Mouse (Mus musculus) Patski (cell line): ENCODE measurements around the gene Gm20425. TPM values are rescaled to one million over a fixed set of nuclear protein-coding genes. Genes with fewer than 3 reads are reported as not detected.

Experiments
- ATAC-seq: fragments of 100-300 bp; one replicate; pipeline ENCODE4 v1.8.0; 2021
- CTCF ChIA-PET: fragments of 350-600 bp; sonication (Branson Sonifier 250); formaldehyde crosslinking; loops from one replicate; lab custom pipeline; 2022; ENCODE audit warnings: inconsistent platforms; lab: Charles Lee
- POLR2A ChIA-PET: fragments of 350-600 bp; sonication (Branson Sonifier 250); formaldehyde crosslinking; loops from one replicate; lab custom pipeline; 2022; ENCODE audit warnings: antibody characterized with exemption, inconsistent platforms; lab: Charles Lee
- DNase-seq: peaks from one replicate; pipeline ENCODE4 v3.0.0-alpha.2; 2011; ENCODE audit warnings: low read depth, low spot score
- H3K27me3 ChIP-seq: fragments of 371-371 bp; one replicate; pipeline ENCODE4 v1.5.1; 2021
- CTCF ChIP-seq: fragments of 100-300 bp; IDR thresholded peaks from one replicate; pipeline ENCODE4 v1.5.1; 2021
- in situ Hi-C: fragments of 300-500 bp; cut with MboI; formaldehyde crosslinking; loops from 3 replicates; pipeline ENCODE4 v1.11.1; 2018; ENCODE audit warnings: low pct_unique_long_range_greater_than_20kb, mixed read lengths
- polyA plus RNA-seq: library from polyadenylated mRNA; unstranded; gene quantifications from one replicate; pipeline ENCODE4 v1.2.3, GENCODE M21; 2021

Gene Gm20425
- polyA plus RNA-seq, 1 experiment from 2014 or later: not detected

DNA sequence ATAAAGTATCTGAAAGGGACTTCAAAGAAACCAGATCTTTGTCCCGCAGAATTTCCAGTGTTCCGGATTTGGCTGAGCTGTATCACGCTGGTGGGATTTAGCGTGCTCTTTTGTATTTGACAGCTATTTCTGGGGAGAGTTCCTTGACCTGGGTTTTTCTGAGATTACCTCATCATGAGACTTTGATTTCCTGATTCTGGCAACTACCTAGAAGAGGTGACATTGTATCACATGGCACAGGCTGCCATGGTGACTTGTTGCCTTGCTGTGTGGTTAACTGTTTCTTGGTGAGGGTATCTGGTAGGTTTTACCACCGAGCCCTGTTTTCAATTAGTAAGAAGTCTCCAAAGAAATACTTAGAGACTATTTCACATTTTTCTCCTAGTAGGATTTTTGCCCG, 9.4 kb upstream of the Gm20425 start:
- in situ Hi-C loops: no loop called here
- no peak for DNase-seq
- peaks cover 38% of the 10 kb centered on the region for H3K27me3 ChIP-seq
- ChIA-PET CTCF (no interaction called here), POLR2A (interaction anchor here (0.6 kb wide), 1 partner anchor 29 kb away, joined by 3 read pairs; no protein-coding TSS in a partner anchor)
- ATAC-seq: no peak
- no peak for TF ChIP-seq CTCF

GRCm38 (mm10) chr9:103234565-103235165, 4.6 kb upstream of the Gm20425 start:
- in situ Hi-C loops: no loop called here
- TF ChIP-seq CTCF: no peak
- ATAC-seq: no peak
- peaks cover 19% of the 10 kb centered on the region for H3K27me3 ChIP-seq
- ChIA-PET CTCF (interaction anchor here (0.7 kb wide), 1 partner anchor 81 kb away, joined by 3 read pairs; no protein-coding TSS in a partner anchor), POLR2A (no interaction called here)
- DNase-seq: no peak

DNA sequence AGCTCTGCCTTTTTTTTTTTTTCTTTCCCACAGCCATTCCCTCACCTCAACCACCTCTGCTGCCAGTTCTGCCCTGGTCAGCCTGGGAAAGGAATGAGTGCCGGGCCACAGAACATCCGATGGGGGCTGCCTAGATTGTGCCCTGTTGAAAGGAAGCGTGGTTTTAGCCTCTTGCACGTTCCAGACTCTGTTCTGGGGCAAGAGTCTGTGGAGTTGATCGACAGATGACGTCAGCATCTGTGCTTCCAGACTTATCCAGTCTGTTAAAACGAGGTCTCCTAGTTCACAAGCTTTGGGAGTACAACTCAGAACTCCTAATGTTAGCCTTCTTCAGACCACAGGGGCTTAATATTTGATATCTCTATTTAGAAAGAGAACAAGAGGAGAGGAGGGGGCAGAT, 4.0 kb upstream of the Gm20425 start:
- POLR2A ChIA-PET: no interaction called here
- DNase-seq: no peak
- no peak for TF ChIP-seq CTCF
- in situ Hi-C loops: no loop called here
- no peak for ATAC-seq
- H3K27me3 ChIP-seq: peaks cover 13% of the 10 kb centered on the region
- CTCF ChIA-PET: no interaction called here

DNA sequence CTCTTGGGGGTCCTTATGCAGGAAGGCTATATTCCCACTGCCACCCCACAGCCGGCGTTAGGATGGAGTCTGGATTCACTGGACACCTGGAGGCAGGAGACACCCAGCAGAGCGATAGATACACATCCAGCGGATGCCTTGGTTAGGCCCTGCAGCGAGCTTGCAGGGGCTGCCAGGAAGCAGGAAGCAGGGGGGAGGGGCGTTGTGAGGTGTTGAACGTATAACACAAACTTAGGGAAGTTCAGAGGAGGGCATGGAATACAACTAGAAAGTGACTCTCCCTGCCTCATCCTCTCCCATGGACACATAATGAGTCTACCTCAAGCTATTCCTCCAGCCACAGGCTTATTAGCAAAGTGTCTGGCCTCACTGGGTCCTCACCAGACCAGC, 2.9 kb upstream of the Gm20425 start:
- CTCF ChIA-PET: no interaction called here

DNA sequence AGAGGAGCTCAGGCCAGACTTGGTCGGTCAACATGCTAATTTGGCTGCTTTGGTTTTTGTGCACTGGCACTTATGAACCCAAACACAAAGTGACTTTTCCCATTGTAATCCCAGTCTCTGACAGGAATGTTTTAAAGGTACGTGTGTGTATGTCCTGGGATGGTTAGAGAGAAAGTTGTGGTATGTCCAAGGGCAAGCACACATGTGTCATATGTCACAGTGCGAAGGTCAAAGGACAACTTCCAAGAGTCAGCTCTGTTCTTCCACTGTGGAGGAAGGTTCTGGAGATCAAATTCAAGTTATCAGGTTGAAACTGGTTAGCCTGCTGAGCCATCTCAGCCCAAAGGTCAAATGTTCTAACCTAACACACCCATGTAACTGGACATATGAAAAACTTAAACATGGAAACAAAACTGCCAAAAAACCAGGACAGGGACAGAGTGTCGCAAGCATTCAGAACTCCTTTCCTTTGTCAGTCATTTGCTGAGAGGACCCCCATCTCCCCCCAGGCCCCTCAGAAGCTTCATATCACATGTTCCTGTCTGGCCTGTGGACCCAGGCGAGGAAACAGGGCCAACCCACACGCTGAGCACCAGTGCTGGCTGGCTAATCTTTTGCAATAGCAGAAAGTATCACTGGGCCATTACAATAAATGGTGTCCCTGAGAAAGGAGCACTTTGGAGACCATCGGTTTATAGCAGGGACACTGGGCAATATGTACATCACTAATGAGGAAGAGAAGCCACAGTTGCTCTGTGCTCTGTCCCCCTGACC, 2.3 kb upstream of the Gm20425 start:
- ChIA-PET POLR2A (no interaction called here), CTCF (no interaction called here)
- peaks cover 16% of the 10 kb centered on the region for H3K27me3 ChIP-seq
- no peak for ATAC-seq
- no peak for TF ChIP-seq CTCF
- no peak for DNase-seq
- in situ Hi-C loops: no loop called here

More for the DNA sequence above, 2.9 kb upstream of the Gm20425 start:
- ATAC-seq (no peak), DNase-seq (no peak)
- H3K27me3 ChIP-seq: peaks cover 14% of the 10 kb centered on the region
- in situ Hi-C loops: no loop called here
- POLR2A ChIA-PET: no interaction called here
- no peak for TF ChIP-seq CTCF

DNA sequence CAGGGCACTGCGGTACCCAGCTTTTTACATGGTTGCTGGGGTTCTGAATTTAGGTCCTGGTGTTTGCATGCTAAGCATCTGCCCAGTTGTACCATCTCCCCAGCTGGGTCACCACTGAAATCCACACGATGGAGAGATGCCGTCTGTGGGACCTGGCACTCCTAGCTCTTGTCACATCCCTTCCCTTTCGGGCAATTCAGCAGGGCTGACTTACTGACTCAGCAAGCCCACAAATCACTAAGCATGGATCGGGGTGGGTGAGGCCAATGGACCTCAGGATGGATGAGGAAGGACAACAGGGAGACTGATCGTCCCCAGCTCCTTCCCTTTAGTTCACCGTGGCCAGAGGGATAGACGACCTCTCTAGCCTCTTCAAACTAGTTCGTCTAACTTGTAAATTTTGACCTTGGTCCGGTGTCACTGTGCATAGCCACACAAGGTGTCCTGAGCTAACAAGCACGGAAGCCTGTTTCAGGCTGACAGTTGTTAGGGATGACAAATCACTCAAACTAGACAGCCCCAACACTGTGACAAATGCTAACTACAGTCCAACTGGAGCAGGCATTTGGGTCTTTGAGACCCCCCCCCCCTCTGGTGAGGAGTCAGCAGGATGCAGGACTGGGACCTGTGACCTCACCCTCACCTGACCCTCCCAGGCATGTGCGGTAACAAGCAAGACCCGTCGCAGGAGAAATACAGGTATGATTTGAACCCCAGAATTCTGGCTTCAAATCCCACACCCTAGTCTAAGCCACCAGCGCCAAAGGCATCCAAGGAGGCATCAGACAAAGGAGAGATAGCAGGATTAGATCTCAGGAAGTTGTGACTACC, 855 bp downstream of the Gm20425 start:
- peaks cover 11% of the 10 kb centered on the region for H3K27me3 ChIP-seq

GRCm38 (mm10) chr9:103228370-103229003, 1.6 kb downstream of the Gm20425 start:
- POLR2A ChIA-PET: no interaction called here
- DNase-seq (no peak), ATAC-seq (no peak)
- CTCF ChIA-PET: no interaction called here
- peaks cover 11% of the 10 kb centered on the region for H3K27me3 ChIP-seq
- in situ Hi-C loops: no loop called here
- TF ChIP-seq CTCF: no peak

More for the DNA sequence above, 855 bp downstream of the Gm20425 start:
- no peak for ATAC-seq
- TF ChIP-seq CTCF: no peak
- ChIA-PET CTCF (no interaction called here), POLR2A (no interaction called here)
- in situ Hi-C loops: no loop called here
- DNase-seq: no peak

GRCm38 (mm10) chr9:103227760-103228159, 2.3 kb downstream of the Gm20425 start:
- no peak for TF ChIP-seq CTCF
- ATAC-seq: no peak
- in situ Hi-C loops: no loop called here
- H3K27me3 ChIP-seq: peaks cover 11% of the 10 kb centered on the region
- CTCF ChIA-PET: no interaction called here
- POLR2A ChIA-PET: no interaction called here
- DNase-seq: no peak

GRCm38 (mm10) chr9:103226806-103227205, 3.3 kb downstream of the Gm20425 start:
- ATAC-seq (no peak), DNase-seq (no peak)
- in situ Hi-C loops: no loop called here
- ChIA-PET POLR2A (no interaction called here), CTCF (no interaction called here)
- peaks cover 11% of the 10 kb centered on the region for H3K27me3 ChIP-seq
- TF ChIP-seq CTCF: no peak

- in situ Hi-C loops: no loop called here
- DNase-seq: no peak
- no peak for TF ChIP-seq CTCF
- H3K27me3 ChIP-seq: peaks cover 11% of the 10 kb centered on the region
- POLR2A ChIA-PET: no interaction called here
- CTCF ChIA-PET: no interaction called here
- no peak for ATAC-seq
These were observed 4.6 kb downstream of the Gm20425 start for GRCm38 (mm10) chr9:103225464-103225863.
